Mouse (Mus musculus) spleen, postnatal 36 days (tissue): Measurements from ENCODE around the gene Cdh13.
"Not testable (repeated sequence)": the region's sequence is repeated elsewhere in the genome, so short reads cannot be mapped to it uniquely, and the experiment has no call there.

Experiments
- DNase-seq, 2 experiments: peaks; one replicate each; pipeline ENCODE4 v3.0.0; 2022; ENCODE audit warnings: low spot score in 2 of 2, mixed read lengths in 1 of 2

The Cdh13 gene

DNA sequence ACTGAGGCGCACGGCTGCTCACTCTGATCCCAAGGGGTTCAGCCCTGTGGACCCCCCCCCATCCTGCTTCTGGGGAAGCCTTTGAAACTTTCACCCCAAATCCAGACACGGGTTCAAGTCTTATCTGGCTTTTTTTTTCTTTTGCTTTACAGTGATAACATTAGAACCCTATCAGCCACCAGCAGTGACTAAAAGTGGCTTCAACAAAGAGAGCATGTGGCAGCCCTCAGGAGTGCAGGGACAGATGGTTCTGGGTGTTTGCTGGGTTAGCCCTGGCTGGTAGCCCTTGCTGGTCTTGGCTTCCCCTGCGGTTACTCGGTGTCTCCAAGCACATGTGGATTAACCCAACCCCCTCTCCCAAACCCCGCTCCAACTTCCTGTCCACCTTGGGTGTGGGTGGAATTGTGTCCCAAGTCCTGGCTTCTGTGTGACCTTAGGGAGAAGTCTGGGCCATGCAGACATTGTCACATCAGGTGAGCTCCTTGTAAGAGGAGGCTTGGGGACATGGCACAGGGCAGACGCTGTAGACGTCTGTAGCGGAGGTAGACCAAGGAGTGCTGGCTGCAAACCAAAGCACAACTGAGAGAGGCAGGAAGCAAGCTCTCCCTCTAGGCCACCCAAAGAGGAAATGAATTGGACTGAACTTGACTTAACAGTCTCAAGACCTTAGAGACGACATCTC, 1069.6 kb downstream of the Cdh13 start:
- no peak for DNase-seq

DNA sequence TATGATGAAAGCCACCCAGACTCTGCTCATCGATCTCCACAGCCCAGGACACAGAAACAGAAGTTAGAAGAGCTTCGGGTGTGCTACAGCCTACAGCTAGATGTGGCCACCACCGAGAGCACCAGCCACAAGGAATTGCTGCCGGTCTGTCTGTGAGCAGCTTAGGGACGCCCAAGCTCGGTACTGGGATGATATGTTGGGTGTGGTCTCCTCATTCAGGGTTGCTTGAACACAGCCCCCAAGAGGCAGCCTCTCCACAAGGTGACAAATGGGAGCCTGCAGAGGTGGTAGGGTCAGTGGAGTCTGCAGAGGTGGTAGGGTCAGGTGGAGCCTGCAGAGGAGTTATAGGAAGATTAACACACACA, 1070.1 kb downstream of the Cdh13 start:
- DNase-seq = no peak

DNA sequence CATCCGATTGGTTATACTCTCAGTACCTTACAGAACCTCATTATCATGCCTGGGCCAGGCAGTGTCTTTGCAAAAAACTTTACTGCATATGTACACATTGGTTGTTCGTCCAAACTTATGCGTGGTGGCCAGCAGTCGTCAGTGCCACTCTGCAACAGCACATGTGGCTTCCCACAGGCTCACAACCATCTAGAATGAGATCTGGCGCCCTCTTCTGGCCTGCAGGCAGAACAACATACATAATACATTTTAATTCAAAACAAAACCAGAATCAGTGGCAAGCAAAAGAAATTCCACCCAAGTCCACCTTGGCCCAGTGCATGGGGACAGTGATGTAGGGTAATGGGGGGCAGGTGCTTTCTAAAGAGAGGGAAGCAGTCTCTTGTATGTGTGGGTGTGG, 1073.1 kb downstream of the Cdh13 start:
- DNase-seq = not testable (repeated sequence)

DNA sequence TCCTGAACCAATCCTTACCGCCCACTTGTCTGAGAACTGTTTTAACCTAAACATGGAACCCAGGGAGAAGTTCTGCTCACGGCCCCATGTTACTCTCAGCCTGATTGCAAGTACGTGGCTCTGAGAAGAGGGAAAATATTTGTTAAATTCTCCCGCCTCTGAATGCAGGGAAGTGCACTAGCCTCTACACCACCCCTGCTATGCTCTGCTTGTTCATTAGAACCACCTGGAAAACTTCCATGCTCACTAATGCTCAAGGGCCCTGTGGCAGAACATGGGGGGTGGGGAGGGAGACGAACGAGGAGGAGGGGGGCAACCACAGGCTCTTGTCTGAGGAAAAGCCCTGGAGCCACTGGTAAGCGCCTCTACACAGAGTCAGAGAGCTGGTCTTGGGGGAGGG, 1074.6 kb downstream of the Cdh13 start:
- DNase-seq = no peak

DNA sequence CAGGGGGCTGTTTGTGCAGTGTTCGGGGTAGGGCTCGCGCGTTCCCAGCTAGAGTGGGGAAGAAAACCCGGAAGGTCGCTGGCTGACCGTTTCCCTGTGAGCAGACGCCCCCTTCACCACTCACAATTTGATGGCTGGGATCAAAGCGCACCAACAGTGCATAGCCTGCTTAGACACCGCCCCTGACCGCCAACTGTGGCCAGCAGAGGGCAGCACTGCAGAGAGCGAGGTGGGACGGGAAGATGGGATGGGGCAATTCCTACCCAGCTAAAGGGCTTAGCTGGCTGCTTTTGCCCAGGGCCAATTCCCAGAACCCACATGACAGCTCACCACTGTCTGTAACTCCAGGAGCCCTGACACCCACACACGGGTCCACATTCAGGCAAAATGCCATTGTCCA, 1075.3 kb downstream of the Cdh13 start:
- peak in 1 of 2 experiments; percentile 24 for DNase-seq

DNA sequence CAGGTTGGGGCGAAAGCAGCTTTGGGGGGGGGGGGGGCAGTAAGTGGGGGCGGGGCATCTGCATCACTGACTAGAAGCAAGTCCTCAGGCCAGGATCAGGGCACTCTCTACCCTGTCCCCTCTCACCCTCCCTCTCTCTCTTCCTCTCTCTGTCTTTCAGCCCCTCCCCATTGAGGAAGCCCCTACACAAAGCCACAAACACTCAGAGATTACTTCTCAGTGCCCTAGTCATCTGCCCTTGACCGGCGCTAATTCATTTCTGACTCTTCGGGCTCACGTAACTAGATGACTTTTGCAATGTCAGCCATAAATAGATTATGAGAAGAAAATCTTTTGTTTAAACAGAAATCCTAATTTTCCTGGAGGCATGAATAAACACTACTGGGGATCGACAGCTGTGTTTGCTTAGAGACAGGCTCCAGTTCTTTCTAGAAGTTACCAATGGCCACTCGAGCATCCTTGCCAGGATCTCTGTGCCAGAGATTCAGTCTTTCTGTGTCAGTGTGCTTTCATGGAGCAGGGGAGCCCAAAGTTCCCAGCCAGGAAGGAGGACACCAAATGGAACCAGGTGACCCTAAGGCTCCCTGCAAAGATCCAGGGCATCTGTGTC, 1077.3 kb downstream of the Cdh13 start:
- DNase-seq = no peak
